Mouse (Mus musculus): ENCODE measurements at regions not wholly inside any gene's neighbourhood (a gene's known extent, or its start where the extent isn't known, plus 50 kb on each side); places are given as distances from the start of the nearest gene placed in this dataset.

DNA sequence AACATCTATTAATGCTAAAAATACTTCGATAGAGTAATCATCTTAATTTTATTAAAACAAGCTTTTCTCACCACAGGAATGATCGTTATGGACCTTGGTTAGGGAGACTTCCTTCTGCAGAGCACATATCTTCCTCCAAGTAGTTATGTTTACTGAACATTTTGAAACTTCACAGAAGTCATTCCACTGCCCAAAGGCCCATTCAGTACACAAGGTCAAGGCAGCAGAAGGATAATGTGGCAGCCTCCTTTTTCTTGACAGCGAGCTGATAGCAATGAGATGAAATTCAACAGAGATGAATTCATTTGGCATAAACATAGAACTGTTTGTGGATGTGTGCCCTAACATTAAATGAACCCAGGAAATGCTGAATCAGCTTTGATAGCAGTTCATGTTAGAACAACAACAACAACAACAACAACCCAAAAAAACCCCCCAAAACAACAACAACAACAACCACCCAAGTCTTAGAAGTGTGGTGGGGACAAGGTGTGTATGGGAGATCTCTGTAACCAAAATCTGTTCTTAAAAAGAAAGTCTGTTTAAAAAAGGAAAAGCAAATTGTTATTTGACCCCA, 56.6 kb upstream of the Raph1 start:
- Histone ChIP-seq H3K4me3 (no peak overlapping the region), H3K27ac (no peak overlapping the region)
- DNase-seq: no peak
- no peak for TF ChIP-seq CTCF (IDR thresholded peaks at IDR 0.05)
- intact Hi-C loops (cut with DNase I): no loop called here

DNA sequence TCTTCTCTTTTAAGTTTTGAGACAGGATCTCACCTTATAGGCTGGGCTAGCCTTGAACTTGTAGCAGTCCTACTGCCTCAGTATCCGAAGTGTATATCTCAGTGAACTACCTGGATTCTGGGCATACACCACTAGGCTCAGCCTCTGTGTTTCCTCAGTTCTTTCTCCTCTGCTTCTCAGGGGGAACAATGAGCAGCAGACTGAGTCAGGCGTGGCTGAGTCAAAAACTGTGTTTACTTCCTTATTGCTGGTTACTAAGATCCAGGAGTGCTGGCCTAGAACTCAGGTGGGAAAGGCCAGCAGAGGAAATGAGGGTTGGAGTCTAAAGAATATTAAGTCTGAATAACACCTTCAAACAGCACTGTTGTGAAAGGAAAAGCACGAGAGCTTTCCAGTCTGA, 54.9 kb upstream of the Raph1 start:
- H3K27ac ChIP-seq: peak overlapping the region; percentile 40; the same call in 1 of the 2 replicates
- TF ChIP-seq CTCF (IDR thresholded peaks at IDR 0.05): no peak
- no peak for DNase-seq
- intact Hi-C loops (cut with DNase I): no loop called here
- H3K4me3 ChIP-seq: no peak overlapping the region

- H3K27ac ChIP-seq: peak overlapping the region; percentile 40; the same call in 1 of the 2 replicates
- no peak for DNase-seq
- H3K4me3 ChIP-seq: no peak overlapping the region
- TF ChIP-seq CTCF (IDR thresholded peaks at IDR 0.05): no peak
- intact Hi-C loops (cut with DNase I): no loop called here
Measured at GRCm38 (mm10) chr1:60621064-60621726, 54.3 kb upstream of the Raph1 start.

DNA sequence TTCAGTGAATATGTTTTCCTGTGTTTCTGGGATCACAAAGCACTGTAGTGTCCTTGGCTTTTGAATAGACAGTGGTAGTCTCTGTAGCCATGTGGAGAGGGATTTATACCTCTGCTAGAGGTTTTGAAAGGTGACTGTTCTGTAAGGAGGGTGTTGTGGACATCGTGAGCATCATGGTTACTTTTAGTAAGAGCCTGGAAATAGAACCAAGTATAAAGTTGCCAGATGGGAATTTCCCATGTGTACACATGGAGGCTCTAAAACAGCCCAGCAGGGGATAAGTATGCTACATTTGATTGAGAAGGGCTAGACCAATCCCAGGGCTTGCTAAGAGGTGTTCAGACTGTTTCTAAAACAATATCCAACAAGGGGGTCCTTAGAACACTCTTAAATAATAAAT, 51.5 kb upstream of the Raph1 start:
- peak overlapping the region; percentile 74 for H3K27ac ChIP-seq
- 0 out of 2 replicates have a peak, but pooled peaks have one; percentile 0 for TF ChIP-seq CTCF (IDR thresholded peaks at IDR 0.05)
- DNase-seq: no peak
- intact Hi-C loops (cut with DNase I): loop anchor here (5.0 kb wide), 1 partner anchor 49 kb away; no protein-coding TSS in a partner anchor
- H3K4me3 ChIP-seq: no peak overlapping the region

- no peak for DNase-seq
- no peak for TF ChIP-seq CTCF (IDR thresholded peaks at IDR 0.05)
- Histone ChIP-seq H3K27ac (no peak overlapping the region), H3K4me3 (no peak overlapping the region)
- intact Hi-C loops (cut with DNase I): loop anchor here (5.0 kb wide), 1 partner anchor 50 kb away; no protein-coding TSS in a partner anchor
Measured at GRCm38 (mm10) chr1:60616916-60617315, 50.0 kb upstream of the Raph1 start.

Data from gastrocnemius, adult 2 months (tissue).